Mouse (Mus musculus) cortical plate, adult 2 months (tissue): ENCODE data around the gene Kif13a. TPM values are rescaled to one million over a fixed set of nuclear protein-coding genes. Genes with fewer than 3 reads are reported as not detected.

ENCODE experiments used
- H3K27ac ChIP-seq: fragments of 200-500 bp; 2 replicates; pipeline ENCODE4 v1.5.1; 2012; ENCODE audit warnings: low read length, control low read depth, inconsistent platforms; ENCODE audit not compliant: insufficient read depth
- H3K4me1 ChIP-seq: fragments of 200-500 bp; 2 replicates; pipeline ENCODE4 v1.6.1; 2011; ENCODE audit warnings: low read length; ENCODE audit not compliant: control insufficient read depth, insufficient read depth
- H3K4me3 ChIP-seq: fragments of 200-500 bp; 2 replicates; pipeline ENCODE4 v1.5.1; 2011; ENCODE audit warnings: mild to moderate bottlenecking, low read length, control low read depth; ENCODE audit not compliant: insufficient read depth
- CTCF ChIP-seq: fragments of 200-500 bp; IDR thresholded peaks from 2 replicates; pipeline ENCODE4 v1.5.1; 2011; ENCODE audit warnings: mild to moderate bottlenecking, control low read depth, low read length; ENCODE audit not compliant: insufficient read depth; ENCODE audit errors: extremely low read depth
- POLR2A ChIP-seq: fragments of 200-500 bp; IDR thresholded peaks from 2 replicates; pipeline ENCODE4 v1.6.1; 2011; ENCODE audit warnings: mild to moderate bottlenecking, low read length, control low read depth; ENCODE audit not compliant: insufficient read depth; ENCODE audit errors: extremely low read depth
- polyA plus RNA-seq: library from polyadenylated mRNA; depleted of rRNA; stranded (reverse); fragments of >200 nt; gene quantifications from 2 replicates; pipeline ENCODE4 v1.2.3, GENCODE M21; 2012

The Kif13a gene
- polyA plus RNA-seq, 1 experiment = 16.0 TPM

GRCm38 (mm10) chr13:46863169-46863748, 66.4 kb downstream of the Kif13a start:
- Histone ChIP-seq H3K27ac (no peak overlapping the region), H3K4me1 (no peaks in the 10 kb centered on the region), H3K4me3 (no peak overlapping the region)
- TF ChIP-seq POLR2A (no peak), CTCF (no peak)

DNA sequence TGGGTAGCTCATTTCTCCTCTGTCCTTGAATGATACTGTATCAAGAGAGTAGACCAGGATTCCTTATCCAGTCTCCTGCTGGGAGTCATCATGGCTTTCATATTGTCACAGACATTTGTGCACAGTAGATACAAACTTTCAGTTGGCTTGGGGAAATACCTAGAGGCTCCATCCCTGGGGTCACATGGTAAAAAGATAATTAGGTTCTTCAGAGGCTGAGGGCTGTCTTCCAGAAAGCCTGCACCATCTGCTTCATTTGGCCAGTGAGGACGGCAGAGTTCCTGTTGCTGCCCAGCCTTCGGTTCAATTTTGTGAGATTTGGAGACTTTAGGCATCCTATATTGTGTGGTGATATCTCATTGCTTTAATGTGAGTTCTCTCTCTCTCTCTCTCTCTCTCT, 69.8 kb downstream of the Kif13a start:
- no peak overlapping the region for H3K4me3 ChIP-seq
- TF ChIP-seq POLR2A (no peak), CTCF (no peak)
- 0 out of 2 replicates have a peak, but pooled peaks cover 2% of the 10 kb centered on the region for H3K4me1 ChIP-seq
- H3K27ac ChIP-seq = no peak overlapping the region

DNA sequence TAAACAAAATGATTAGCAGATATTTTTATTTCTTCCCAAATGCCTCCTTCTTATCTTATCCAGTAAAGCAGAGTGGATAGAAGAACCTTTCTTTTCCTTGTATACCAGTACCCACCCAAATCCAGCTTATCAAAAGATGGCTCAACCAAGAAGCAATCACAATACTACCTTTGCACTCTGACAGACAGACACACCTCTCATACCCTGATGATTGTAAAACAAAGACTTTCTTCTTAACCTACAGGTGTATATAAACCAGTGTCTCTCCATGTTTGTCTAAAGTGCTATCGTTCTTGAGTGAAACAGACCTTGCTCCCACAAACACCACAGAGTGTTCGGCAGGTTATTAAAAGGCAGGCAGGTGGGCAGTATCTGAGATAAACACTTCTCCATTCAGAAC, 70.5 kb downstream of the Kif13a start:
- H3K27ac ChIP-seq = no peak overlapping the region
- no peak overlapping the region for H3K4me3 ChIP-seq
- TF ChIP-seq POLR2A (no peak), CTCF (no peak)
- H3K4me1 ChIP-seq = 0 out of 2 replicates have a peak, but pooled peaks cover 2% of the 10 kb centered on the region

DNA sequence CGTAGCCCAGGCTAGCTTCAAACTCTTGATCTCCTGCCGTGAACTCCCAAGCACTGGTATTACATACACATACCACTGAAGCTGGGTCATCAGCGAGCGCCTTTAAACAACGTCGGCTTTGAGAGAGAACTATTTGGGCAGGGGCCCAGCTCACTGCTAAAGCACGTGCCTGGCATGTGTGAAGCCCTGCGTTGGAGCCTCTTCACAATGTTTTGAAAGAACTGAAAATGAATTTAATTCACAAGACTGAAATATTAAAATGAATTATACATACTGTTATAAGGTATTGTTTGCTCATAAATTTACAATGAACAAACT, 70.9 kb downstream of the Kif13a start:
- H3K4me3 ChIP-seq = no peak overlapping the region
- TF ChIP-seq CTCF (no peak), POLR2A (no peak)
- 0 out of 2 replicates have a peak, but pooled peaks cover 2% of the 10 kb centered on the region for H3K4me1 ChIP-seq
- no peak overlapping the region for H3K27ac ChIP-seq

DNA sequence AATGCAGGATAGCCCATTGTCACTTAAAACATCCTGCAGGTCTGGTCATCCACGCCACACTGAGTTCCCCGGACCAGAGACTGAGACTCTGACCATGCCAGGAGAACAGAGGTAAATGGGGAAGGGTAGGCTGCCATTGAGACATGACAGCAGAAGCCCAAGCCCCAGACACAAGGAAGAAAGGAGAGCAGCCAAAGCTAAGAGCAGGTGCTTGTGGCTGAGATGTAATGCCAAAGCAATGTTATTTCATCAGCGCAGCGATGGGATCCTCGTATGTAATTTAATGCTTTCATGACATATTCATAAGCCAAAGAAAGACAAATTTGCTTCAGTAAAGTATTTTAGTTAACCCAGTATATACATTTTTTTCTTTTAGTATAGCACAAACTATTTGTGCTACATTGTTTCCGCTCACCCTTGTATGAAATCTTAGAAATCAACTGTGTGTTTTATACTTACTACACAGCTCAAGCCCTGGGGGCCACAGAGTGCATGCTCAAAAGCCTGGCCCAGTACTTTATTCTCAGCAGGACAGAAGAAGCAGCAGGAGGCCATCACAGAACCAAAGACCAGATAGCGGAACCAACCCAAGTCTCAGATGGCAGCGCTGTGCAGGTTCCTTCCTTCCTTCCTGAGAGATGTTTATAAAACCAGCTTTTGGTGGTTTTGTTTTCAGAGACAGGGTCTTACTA, 71.4 kb downstream of the Kif13a start:
- Histone ChIP-seq H3K27ac (no peak overlapping the region), H3K4me3 (no peak overlapping the region), H3K4me1 (0 out of 2 replicates have a peak, but pooled peaks cover 2% of the 10 kb centered on the region)
- TF ChIP-seq POLR2A = no peak
- TF ChIP-seq CTCF = no peak

DNA sequence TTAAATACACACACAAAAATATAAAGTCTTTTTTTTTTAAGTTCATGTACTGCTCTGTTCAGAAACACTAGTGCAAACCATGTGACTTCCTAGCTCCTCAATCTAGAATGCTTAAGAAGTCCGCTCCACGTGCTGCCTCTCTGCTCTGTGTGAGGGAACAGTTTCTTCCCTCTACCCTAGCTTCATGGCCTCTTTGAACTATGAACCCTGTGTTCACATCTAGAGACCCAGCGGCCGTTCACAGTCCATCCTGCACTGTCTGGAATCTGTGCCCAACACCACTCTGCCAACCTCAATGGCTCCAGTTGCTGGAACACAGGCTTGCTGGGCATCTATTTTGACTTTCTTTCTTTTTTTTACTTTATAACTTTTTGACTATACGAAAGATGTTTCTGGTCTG, 75.2 kb downstream of the Kif13a start:
- TF ChIP-seq CTCF = no peak
- no peak for TF ChIP-seq POLR2A
- 0 out of 2 replicates have a peak, but pooled peaks cover 2% of the 10 kb centered on the region for H3K4me1 ChIP-seq
- H3K4me3 ChIP-seq = no peak overlapping the region
- no peak overlapping the region for H3K27ac ChIP-seq

GRCm38 (mm10) chr13:46852470-46852869, 77.2 kb downstream of the Kif13a start:
- TF ChIP-seq POLR2A = no peak
- 0 out of 2 replicates have a peak, but pooled peaks cover 2% of the 10 kb centered on the region for H3K4me1 ChIP-seq
- no peak overlapping the region for H3K4me3 ChIP-seq
- H3K27ac ChIP-seq = no peak overlapping the region

DNA sequence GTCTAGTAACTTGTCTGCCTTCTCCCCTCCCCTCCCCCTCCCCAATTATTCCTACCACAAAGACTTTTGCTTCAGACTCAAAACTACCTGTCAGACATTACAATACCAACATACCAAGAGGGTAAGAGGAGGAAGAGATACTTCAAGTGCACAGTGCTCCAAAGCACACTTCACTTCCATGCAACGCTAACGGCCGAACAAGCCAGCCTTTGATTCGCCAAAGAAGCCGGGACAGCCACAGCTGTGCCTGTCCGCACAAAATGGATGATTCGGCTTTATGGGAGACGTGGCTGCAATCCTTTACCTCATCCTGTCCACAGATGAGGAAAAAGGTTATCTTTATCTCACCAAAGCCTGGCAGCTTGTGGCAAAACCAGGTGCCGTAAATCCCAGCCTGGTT, 84.2 kb downstream of the Kif13a start:
- H3K27ac ChIP-seq = no peak overlapping the region
- TF ChIP-seq POLR2A = no peak
- no peak for TF ChIP-seq CTCF

GRCm38 (mm10) chr13:46844561-46845235, 85.0 kb downstream of the Kif13a start:
- Histone ChIP-seq H3K4me1 (peaks cover 3% of the 10 kb centered on the region; the same call in 1 of the 2 replicates), H3K27ac (no peak overlapping the region), H3K4me3 (no peak overlapping the region)
- no peak for TF ChIP-seq CTCF
- no peak for TF ChIP-seq POLR2A

More for the DNA sequence above, 84.2 kb downstream of the Kif13a start:
- peaks cover 3% of the 10 kb centered on the region; the same call in 1 of the 2 replicates for H3K4me1 ChIP-seq
- H3K4me3 ChIP-seq = no peak overlapping the region
